Mouse (Mus musculus): ENCODE measurements around the gene Fermt1. TPM values are rescaled to one million over a fixed set of nuclear protein-coding genes. Genes with fewer than 3 reads are reported as not detected.

The Fermt1 gene
- polyA plus RNA-seq, 1 experiment from 2014 or later = not detected

DNA sequence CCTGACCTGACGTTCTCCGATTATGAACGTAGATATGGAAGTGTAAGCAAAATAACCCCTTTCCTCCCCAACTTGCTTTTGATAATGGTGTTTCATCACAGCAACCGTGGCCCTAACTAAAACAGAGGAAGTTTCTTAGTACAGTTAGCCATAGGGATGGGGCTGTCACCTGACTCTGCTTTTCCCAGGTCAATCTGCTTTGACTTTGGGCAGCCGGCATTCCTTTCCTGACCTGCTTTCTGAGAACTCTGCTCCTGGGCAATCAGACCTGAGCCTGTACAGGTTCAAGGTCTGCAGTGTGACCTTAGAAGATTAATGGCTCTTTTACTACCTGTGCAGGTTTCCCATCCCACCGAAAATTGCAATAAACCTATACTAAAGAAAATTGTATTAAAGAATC lies 1.3 kb upstream of the Fermt1 start:
- Histone ChIP-seq H3K4me2 (ENCODE audit: low read length) (no peak overlapping the region), H3K27me3 (replicated peaks; ENCODE audit: control insufficient read depth, insufficient read depth, low read length) (peaks cover 35% of the 10 kb centered on the region), H3K4me3 (replicated peaks; ENCODE audit: low read length) (no peak overlapping the region), H3K36me3 (ENCODE audit: control insufficient read depth, insufficient read depth) (no peaks in the 10 kb centered on the region), H3K9ac (replicated peaks; ENCODE audit: low read depth, low read length) (no peak overlapping the region), H3K4me1 (replicated peaks; ENCODE audit: control insufficient read depth, insufficient read depth, low read length) (peaks cover 12% of the 10 kb centered on the region), H3K27ac (ENCODE audit: low read length) (no peak overlapping the region), H3K9me3 (ENCODE audit: control insufficient read depth, low read length) (no peaks in the 10 kb centered on the region)
- no peak for ATAC-seq
- WGBS = 81% methylated on average over 6 of the region's 6 CpGs

DNA sequence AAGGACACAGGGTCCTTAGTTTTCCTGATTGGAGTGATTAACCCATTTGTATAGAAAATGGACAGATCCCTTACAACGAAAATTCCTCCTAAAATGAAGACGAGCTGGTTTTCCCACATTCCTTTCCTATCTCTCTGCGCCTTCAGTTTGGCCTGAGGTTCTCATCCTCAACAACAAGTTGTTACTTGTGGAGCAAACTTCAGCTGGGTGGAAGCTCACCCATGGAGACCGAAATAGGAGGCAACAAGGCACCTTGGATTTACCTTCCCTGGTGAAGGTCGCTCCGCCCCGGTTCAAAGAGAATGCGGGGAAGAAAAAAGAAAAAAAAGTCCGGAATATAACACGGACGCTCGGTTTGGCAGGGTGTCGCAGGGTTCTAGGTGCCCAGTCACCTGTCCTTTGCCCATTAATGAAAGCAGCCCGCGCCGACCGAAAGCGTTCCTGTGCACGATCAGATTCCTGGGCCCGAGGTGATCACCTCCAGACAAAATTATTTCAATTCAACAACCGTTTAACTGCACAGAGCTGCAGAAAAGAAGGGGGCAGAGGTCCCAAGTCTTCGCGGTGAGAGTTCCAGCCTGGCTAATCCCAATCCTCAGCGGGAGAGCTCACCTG lies 888 bp downstream of the Fermt1 start:
- Histone ChIP-seq H3K27ac (ENCODE audit: low read length) (no peak overlapping the region), H3K9me3 (ENCODE audit: control insufficient read depth, low read length) (no peaks in the 10 kb centered on the region), H3K27me3 (replicated peaks; ENCODE audit: control insufficient read depth, insufficient read depth, low read length) (peaks cover 35% of the 10 kb centered on the region), H3K4me1 (replicated peaks; ENCODE audit: control insufficient read depth, insufficient read depth, low read length) (peaks cover 12% of the 10 kb centered on the region), H3K4me2 (ENCODE audit: low read length) (peak overlapping the region; percentile 50), H3K4me3 (replicated peaks; ENCODE audit: low read length) (peak overlapping the region; percentile 31), H3K9ac (replicated peaks; ENCODE audit: low read depth, low read length) (peak overlapping the region; percentile 46; the same call in 1 of the 2 replicates), H3K36me3 (ENCODE audit: control insufficient read depth, insufficient read depth) (no peaks in the 10 kb centered on the region)
- 6% methylated on average over 24 of the region's 24 CpGs for WGBS
- ATAC-seq = no peak

DNA sequence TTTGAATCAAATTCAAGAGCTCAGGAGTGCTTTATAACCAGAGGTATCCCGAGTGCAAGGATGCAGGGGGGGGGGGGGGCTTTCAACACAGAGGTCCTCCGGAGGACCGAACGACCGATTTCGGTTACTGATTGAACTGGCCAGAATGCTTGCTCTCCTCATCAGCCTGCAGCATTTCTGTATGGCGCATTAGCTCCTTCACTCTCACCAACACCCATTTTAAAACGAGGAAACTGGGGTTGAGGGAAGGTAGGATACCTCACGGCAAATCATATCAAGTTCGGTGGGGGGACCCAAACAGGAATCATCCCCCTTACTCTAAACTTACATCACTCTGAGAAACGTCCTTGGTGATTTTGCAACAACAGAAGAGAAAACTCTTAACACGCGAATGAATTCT lies 1.7 kb downstream of the Fermt1 start:
- peaks cover 35% of the 10 kb centered on the region for H3K27me3 ChIP-seq (replicated peaks; ENCODE audit: control insufficient read depth, insufficient read depth, low read length)
- peaks cover 12% of the 10 kb centered on the region for H3K4me1 ChIP-seq (replicated peaks; ENCODE audit: control insufficient read depth, insufficient read depth, low read length)
- no peaks in the 10 kb centered on the region for H3K36me3 ChIP-seq (ENCODE audit: control insufficient read depth, insufficient read depth)
- no peak overlapping the region for H3K4me2 ChIP-seq (ENCODE audit: low read length)
- 42% methylated on average over 13 of the region's 13 CpGs for WGBS
- no peaks in the 10 kb centered on the region for H3K9me3 ChIP-seq (ENCODE audit: control insufficient read depth, low read length)
- H3K9ac ChIP-seq (replicated peaks; ENCODE audit: low read depth, low read length) = no peak overlapping the region
- H3K4me3 ChIP-seq (replicated peaks; ENCODE audit: low read length) = no peak overlapping the region
- H3K27ac ChIP-seq (ENCODE audit: low read length) = no peak overlapping the region
- no peak for ATAC-seq

DNA sequence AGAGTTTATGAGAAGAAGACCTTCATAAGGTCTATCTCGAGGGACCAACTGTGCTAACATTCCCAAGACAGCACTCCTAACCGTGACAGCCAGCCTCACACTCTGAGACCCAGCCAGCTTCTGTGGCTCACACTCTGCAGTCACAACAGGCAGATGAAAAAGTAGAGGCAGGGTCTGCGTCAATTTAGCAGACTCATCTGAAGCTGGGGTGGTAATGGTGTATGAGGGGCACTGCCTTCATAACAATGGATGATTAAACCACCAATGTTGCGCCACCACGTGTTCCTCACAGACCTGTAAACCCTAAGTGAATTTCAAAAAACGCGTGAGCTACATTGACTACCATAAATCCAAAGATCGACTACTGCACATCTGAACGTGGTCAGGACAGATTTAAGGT lies 2.1 kb downstream of the Fermt1 start:
- 52% methylated on average over 9 of the region's 9 CpGs for WGBS
- no peak overlapping the region for H3K4me2 ChIP-seq (ENCODE audit: low read length)
- H3K27ac ChIP-seq (ENCODE audit: low read length) = no peak overlapping the region
- H3K4me3 ChIP-seq (replicated peaks; ENCODE audit: low read length) = no peak overlapping the region
- no peaks in the 10 kb centered on the region for H3K36me3 ChIP-seq (ENCODE audit: control insufficient read depth, insufficient read depth)
- peaks cover 12% of the 10 kb centered on the region for H3K4me1 ChIP-seq (replicated peaks; ENCODE audit: control insufficient read depth, insufficient read depth, low read length)
- H3K27me3 ChIP-seq (replicated peaks; ENCODE audit: control insufficient read depth, insufficient read depth, low read length) = peaks cover 35% of the 10 kb centered on the region
- H3K9ac ChIP-seq (replicated peaks; ENCODE audit: low read depth, low read length) = no peak overlapping the region
- ATAC-seq = no peak
- no peaks in the 10 kb centered on the region for H3K9me3 ChIP-seq (ENCODE audit: control insufficient read depth, low read length)

DNA sequence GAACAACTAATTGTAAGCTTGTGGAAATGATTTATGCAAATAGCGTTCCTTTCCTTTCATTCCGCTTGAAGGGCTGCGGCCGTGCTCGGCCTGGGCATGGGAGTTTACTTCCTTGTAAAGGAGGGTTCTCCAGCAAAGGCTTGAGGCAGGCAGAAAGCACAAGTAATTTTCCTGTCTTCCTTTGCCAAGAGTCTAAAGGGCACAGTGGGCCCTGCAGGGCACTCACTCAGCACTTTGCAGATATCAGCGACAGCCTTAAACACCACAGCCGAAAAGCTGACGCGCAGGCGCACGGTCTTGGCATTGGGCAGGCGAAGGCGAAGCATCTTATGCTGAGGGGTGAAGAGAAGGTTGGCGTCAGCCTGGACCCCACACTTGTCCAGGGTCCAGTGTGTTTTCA lies 6.7 kb downstream of the Fermt1 start:
- Histone ChIP-seq H3K27me3 (replicated peaks; ENCODE audit: control insufficient read depth, insufficient read depth, low read length) (peaks cover 11% of the 10 kb centered on the region), H3K4me3 (replicated peaks; ENCODE audit: low read length) (no peak overlapping the region), H3K9me3 (ENCODE audit: control insufficient read depth, low read length) (no peaks in the 10 kb centered on the region), H3K27ac (ENCODE audit: low read length) (no peak overlapping the region), H3K4me1 (replicated peaks; ENCODE audit: control insufficient read depth, insufficient read depth, low read length) (no peaks in the 10 kb centered on the region), H3K36me3 (ENCODE audit: control insufficient read depth, insufficient read depth) (no peaks in the 10 kb centered on the region), H3K4me2 (ENCODE audit: low read length) (no peak overlapping the region), H3K9ac (replicated peaks; ENCODE audit: low read depth, low read length) (no peak overlapping the region)
- 65% methylated on average over 14 of the region's 14 CpGs for WGBS
- no peak for ATAC-seq

DNA sequence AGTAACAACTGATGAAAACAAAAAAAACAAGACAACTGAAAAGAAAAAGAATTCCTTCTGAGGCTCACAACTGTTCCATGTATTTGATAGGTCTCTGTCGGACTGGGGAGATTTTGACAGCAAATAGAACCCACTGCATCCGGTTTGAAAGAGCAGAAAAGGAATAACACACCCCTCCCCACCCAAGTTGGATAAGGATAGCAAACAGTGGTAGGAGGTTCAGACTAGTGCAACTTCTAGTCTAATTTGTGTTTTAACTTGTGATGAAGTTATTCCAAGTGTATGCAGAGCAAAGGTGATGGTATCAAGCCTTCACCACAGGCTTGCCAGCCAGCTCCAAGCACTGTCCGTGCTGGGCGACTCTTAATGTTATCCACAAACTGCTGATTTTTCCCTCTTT lies 9.5 kb downstream of the Fermt1 start:
- ATAC-seq = no peak
- 86% methylated on average over 4 of the region's 4 CpGs for WGBS

DNA sequence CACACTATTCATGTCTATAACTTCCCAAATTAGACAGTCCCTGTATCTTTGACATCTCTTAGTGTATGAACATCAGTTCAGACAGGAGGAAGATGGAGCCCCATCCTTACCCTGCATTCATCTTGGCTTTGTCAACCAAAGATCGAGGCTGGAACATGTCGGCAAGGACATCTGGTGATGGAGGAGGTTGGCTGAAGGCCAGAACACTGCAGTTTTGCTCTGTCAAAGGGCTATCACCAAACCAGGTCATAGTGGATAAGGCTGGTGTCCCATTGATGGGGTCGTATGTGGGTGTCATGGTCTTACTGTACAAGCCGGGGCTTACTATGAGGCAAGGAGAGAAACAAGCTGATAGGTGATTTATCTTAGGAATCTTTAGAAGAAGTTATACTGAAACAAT lies 11.0 kb downstream of the Fermt1 start:
- Histone ChIP-seq H3K27ac (ENCODE audit: low read length) (no peak overlapping the region), H3K9me3 (ENCODE audit: control insufficient read depth, low read length) (no peaks in the 10 kb centered on the region), H3K36me3 (ENCODE audit: control insufficient read depth, insufficient read depth) (no peaks in the 10 kb centered on the region), H3K4me1 (replicated peaks; ENCODE audit: control insufficient read depth, insufficient read depth, low read length) (no peaks in the 10 kb centered on the region), H3K4me2 (ENCODE audit: low read length) (no peak overlapping the region), H3K27me3 (replicated peaks; ENCODE audit: control insufficient read depth, insufficient read depth, low read length) (no peaks in the 10 kb centered on the region), H3K4me3 (replicated peaks; ENCODE audit: low read length) (no peak overlapping the region), H3K9ac (replicated peaks; ENCODE audit: low read depth, low read length) (no peak overlapping the region)
- WGBS = 86% methylated on average over 4 of the region's 4 CpGs
- no peak for ATAC-seq

More for the DNA sequence above, 9.5 kb downstream of the Fermt1 start:
- Histone ChIP-seq H3K4me2 (ENCODE audit: low read length) (no peak overlapping the region), H3K27ac (ENCODE audit: low read length) (no peak overlapping the region), H3K9ac (replicated peaks; ENCODE audit: low read depth, low read length) (no peak overlapping the region), H3K9me3 (ENCODE audit: control insufficient read depth, low read length) (no peaks in the 10 kb centered on the region), H3K36me3 (ENCODE audit: control insufficient read depth, insufficient read depth) (no peaks in the 10 kb centered on the region), H3K4me1 (replicated peaks; ENCODE audit: control insufficient read depth, insufficient read depth, low read length) (no peaks in the 10 kb centered on the region), H3K27me3 (replicated peaks; ENCODE audit: control insufficient read depth, insufficient read depth, low read length) (no peaks in the 10 kb centered on the region), H3K4me3 (replicated peaks; ENCODE audit: low read length) (no peak overlapping the region)

DNA sequence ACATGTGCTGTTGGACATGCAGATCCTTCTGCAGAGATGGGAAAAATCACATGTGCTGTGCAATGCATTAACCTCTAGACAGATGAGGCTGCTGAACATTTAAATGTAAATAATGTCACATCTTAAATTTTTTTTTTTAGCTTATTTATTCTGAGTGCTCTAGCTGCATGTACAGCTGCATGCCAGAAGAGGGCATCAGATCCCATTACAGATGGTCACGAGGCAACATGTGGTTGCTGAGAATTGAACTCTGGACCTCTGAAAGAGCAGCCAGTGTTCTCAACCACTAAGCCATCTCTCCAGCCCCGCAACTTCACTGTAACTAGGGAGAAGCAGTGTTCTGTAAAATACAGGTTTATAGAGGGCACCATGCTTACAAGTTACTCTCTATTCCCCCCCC lies 11.6 kb downstream of the Fermt1 start:
- H3K27me3 ChIP-seq (replicated peaks; ENCODE audit: control insufficient read depth, insufficient read depth, low read length) = no peaks in the 10 kb centered on the region
- no peak overlapping the region for H3K4me3 ChIP-seq (replicated peaks; ENCODE audit: low read length)
- ATAC-seq = no peak
- no peak overlapping the region for H3K4me2 ChIP-seq (ENCODE audit: low read length)
- no peaks in the 10 kb centered on the region for H3K4me1 ChIP-seq (replicated peaks; ENCODE audit: control insufficient read depth, insufficient read depth, low read length)
- no peaks in the 10 kb centered on the region for H3K9me3 ChIP-seq (ENCODE audit: control insufficient read depth, low read length)
- H3K9ac ChIP-seq (replicated peaks; ENCODE audit: low read depth, low read length) = no peak overlapping the region
- WGBS = 85% methylated on average over 2 of the region's 2 CpGs
- no peaks in the 10 kb centered on the region for H3K36me3 ChIP-seq (ENCODE audit: control insufficient read depth, insufficient read depth)
- H3K27ac ChIP-seq (ENCODE audit: low read length) = no peak overlapping the region

DNA sequence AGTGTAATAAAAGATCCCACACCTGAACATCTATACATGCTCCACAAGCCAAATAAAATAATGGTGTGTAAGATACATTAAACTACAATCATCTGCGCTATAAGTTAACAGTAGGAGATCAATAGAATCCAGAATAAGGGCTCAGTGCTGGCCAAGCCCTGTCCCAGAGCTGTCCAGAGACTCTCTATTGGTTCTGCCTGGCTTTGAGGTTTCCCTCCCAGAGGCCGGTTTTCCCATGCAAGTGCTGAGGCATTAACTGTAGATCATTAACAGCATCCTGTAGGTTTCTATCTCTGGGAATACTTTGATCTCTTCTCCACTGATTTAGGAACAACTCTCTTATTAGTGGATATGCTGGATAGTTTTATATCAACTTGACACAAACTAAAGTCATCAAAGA lies 16.7 kb downstream of the Fermt1 start:
- ATAC-seq = no peak
- H3K9ac ChIP-seq (replicated peaks; ENCODE audit: low read depth, low read length) = no peak overlapping the region
- H3K27ac ChIP-seq (ENCODE audit: low read length) = no peak overlapping the region
- WGBS = 86% methylated on average over 2 of the region's 2 CpGs
- no peaks in the 10 kb centered on the region for H3K9me3 ChIP-seq (ENCODE audit: control insufficient read depth, low read length)
- no peaks in the 10 kb centered on the region for H3K27me3 ChIP-seq (replicated peaks; ENCODE audit: control insufficient read depth, insufficient read depth, low read length)
- no peak overlapping the region for H3K4me3 ChIP-seq (replicated peaks; ENCODE audit: low read length)
- no peaks in the 10 kb centered on the region for H3K36me3 ChIP-seq (ENCODE audit: control insufficient read depth, insufficient read depth)
- H3K4me1 ChIP-seq (replicated peaks; ENCODE audit: control insufficient read depth, insufficient read depth, low read length) = no peaks in the 10 kb centered on the region; the same call in 1 of the 2 replicates
- no peak overlapping the region for H3K4me2 ChIP-seq (ENCODE audit: low read length)

DNA sequence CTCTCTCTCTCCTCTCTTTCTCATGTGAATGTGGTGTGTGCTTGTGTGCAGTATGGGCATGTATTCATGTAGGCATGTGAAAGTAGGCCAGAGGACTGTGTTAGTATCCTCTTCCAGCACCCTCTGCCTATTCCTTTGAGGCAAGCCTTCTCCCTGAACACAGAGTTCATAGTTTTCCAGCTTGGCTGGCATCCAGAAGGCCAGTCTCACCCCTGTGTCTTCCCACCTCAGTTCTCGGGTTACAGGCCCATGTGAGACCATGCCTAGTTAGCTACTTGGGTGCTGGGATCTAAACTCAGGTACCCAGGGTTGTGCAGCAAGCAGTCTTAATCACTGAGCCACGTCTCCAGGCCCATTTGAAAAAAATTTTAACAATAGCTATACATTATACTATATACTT lies 17.8 kb downstream of the Fermt1 start:
- Histone ChIP-seq H3K9me3 (ENCODE audit: control insufficient read depth, low read length) (no peaks in the 10 kb centered on the region), H3K27ac (ENCODE audit: low read length) (no peak overlapping the region)
- no peak for ATAC-seq

More for the DNA sequence above, 17.8 kb downstream of the Fermt1 start:
- no peak overlapping the region for H3K4me3 ChIP-seq (replicated peaks; ENCODE audit: low read length)
- no peak overlapping the region for H3K4me2 ChIP-seq (ENCODE audit: low read length)
- H3K27me3 ChIP-seq (replicated peaks; ENCODE audit: control insufficient read depth, insufficient read depth, low read length) = no peaks in the 10 kb centered on the region
- no peaks in the 10 kb centered on the region; the same call in 1 of the 2 replicates for H3K4me1 ChIP-seq (replicated peaks; ENCODE audit: control insufficient read depth, insufficient read depth, low read length)
- no peaks in the 10 kb centered on the region for H3K36me3 ChIP-seq (ENCODE audit: control insufficient read depth, insufficient read depth)
- no peak overlapping the region for H3K9ac ChIP-seq (replicated peaks; ENCODE audit: low read depth, low read length)
- 43% methylated on average over 2 of the region's 2 CpGs for WGBS
